Mouse (Mus musculus) thymus, adult 2 months (tissue): ENCODE results near the gene Olfr593.

Source experiments
- CTCF ChIP-seq: fragments of 200-500 bp; IDR thresholded peaks from 2 replicates; pipeline ENCODE4 v1.5.1; 2012; ENCODE audit warnings: mild to moderate bottlenecking, control low read depth, low read length, moderate library complexity, borderline replicate concordance; ENCODE audit not compliant: control insufficient read depth, poor library complexity, insufficient read depth; ENCODE audit errors: extremely low read depth
- POLR2A ChIP-seq: fragments of 200-500 bp; IDR thresholded peaks from 2 replicates; pipeline ENCODE4 v1.6.1; 2012; ENCODE audit warnings: mild to moderate bottlenecking, low read length, control low read depth, moderate library complexity; ENCODE audit not compliant: control insufficient read depth, poor library complexity, insufficient read depth; ENCODE audit errors: extremely low read depth

DNA sequence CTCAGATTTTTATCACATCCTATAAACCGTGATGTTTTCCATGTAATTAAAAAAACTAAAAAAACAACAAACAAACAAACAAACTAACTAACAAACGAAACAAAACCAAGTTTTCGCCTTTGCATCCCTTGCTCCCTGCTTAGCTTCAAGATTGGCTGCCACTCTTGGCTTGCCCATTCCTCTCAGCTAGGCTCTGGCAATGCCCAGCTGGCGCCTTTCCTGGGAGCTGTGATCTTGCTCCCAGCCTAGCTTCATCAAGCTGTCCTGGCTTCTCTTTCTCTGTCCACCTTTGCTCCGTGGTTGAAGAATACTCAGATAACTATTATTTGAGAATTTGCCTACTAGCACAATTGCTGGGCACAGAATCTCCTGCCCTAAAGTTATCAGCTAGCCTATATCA lies 42.0 kb upstream of the Olfr593 start:
- TF ChIP-seq CTCF = no peak
- TF ChIP-seq POLR2A = no peak
